Mouse (Mus musculus) B cell, adult 62 days (primary cell): ENCODE measurements around the gene Ugcg. TPM values are rescaled to one million over a fixed set of nuclear protein-coding genes. Genes with fewer than 3 reads are reported as not detected.

ENCODE experiments used
- total RNA-seq: library from RNA; stranded (reverse); gene quantifications from 4 replicates; pipeline ENCODE4 v1.2.4, GENCODE M21; 2023

The Ugcg gene
- 99.5 to 115 TPM (median 105 TPM) in 4 replicates for total RNA-seq

DNA sequence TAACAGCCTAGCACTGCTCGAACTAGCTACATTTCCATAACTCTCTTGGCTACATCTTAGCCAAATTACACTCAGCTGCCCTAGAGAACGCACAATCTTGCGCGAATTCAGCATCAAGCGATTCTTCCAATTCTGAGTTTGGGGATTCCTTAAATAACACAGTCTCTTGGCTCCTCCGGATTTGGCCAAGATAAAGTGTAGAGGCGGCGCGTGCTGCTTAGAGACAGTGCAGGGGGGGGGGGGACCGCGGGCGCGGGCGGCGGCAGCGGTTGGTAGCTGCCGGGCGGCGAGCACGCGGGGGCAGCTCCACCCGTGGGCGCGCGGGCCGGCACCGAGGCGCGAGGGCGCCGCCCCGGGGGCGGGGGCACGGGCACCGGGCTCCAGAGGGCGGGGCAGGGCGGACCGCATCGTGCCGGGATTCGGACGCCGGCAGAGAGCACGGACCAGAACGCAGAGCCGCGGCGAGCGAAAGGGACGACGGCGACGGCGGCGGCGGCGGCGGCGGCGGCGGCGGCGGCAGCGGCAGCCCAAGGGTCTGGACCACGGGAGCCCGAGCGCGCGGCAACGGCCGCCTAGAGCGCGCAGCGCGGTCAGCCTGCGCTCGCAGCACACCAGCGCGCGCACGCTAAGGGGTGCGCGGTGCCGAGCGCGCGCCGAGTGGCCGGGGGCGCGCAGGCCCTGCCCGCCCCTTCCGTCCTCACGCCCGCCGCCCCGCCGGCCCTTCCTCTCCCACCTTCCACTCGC is at the start of gene Ugcg:
Ugcg (plus strand) TSS at position 456 of the 744 bp plus-strand sequence.

Other genes with a start within 250 kb of the Ugcg start
- 0.26 TPM in 1 of 4 replicates, not detected in the others for gene Zkscan16, start 245.6 kb upstream of the Ugcg start, total RNA-seq
- gene Ptgr1, start 202.1 kb upstream of the Ugcg start, total RNA-seq, result 0.24 to 1.2 TPM (median 0.86 TPM) in 4 replicates
- gene Dnajc25, start 194.2 kb upstream of the Ugcg start, total RNA-seq, result 7.3 to 8.9 TPM (median 8.4 TPM) in 4 replicates
- 0.64 to 1.9 TPM (median 1.8 TPM) in 3 of 4 replicates, not detected in the other for gene Gm20503, start 186.0 kb upstream of the Ugcg start, total RNA-seq
- 61.0 to 75.2 TPM (median 70.6 TPM) in 4 replicates for gene Gng10, start 154.2 kb upstream of the Ugcg start, total RNA-seq
- gene AI481877, start 50.3 kb upstream of the Ugcg start, total RNA-seq, result not detected in 4 replicates
- 73.2 to 86.6 TPM (median 80.0 TPM) in 4 replicates for gene Susd1, start 249.4 kb downstream of the Ugcg start, total RNA-seq